Mouse (Mus musculus) layer of hippocampus, adult 9-11 months (tissue): ENCODE results near the gene Tbc1d14.

Experiments used
- DNase-seq: peaks from one replicate; pipeline ENCODE4 v3.0.0; 2022

Tbc1d14 gene

DNA sequence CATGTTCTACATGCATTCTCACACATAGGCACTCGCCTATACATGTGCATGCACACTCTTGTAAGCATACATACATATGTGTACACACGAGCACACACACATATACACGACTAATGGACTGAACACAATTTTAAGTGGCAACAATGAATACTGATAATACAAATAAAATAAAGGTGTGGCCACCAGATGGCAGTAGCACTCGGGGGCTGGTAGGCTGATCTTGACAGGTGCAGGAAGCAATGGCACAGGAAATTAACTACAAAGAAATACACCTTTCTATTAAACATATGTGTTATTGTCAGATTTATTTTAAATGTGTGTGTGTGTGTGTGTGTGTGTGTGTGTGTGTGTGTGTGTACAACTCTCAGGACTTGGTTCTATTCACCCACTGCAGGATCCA, 134.2 kb downstream of the Tbc1d14 start:
- no peak for DNase-seq

DNA sequence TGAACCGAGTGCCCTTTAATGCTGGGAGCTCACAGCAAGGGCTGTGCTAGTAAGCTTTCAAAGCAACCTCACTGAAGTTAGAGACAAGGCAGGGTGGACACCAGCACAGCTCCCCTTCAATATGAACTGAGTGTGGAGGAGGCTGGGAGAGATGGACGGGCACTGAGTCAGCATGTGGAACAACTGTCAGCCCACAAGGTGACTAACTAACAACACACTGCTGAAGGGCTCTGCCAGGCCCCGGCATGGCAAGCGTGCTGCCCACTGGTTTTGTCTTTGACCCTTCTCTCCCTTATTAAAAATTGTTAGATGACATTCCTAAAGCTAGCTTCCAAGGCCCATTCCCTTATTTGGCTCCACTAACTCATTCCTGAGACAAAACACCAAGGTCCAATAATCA, 135.4 kb downstream of the Tbc1d14 start:
- no peak for DNase-seq

DNA sequence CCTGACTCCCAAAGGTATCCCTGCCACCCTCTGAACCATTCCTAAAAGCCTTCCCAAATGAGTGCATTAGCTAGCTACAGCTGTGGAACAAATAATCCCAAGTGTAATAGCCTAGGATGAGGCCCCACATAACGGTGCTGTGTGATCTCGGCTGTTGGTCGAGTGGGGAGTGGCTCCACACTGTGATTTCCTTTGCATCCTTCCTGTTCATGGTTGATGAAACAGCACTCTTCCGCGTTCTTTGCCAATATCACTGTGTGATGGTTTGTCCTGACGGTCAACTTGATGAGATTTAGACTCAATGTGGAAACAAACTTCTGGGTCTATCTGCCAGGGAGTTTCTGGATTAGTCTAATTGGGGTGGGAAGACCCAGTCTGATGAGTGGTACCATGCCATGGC, 140.3 kb downstream of the Tbc1d14 start:
- DNase-seq = no peak

DNA sequence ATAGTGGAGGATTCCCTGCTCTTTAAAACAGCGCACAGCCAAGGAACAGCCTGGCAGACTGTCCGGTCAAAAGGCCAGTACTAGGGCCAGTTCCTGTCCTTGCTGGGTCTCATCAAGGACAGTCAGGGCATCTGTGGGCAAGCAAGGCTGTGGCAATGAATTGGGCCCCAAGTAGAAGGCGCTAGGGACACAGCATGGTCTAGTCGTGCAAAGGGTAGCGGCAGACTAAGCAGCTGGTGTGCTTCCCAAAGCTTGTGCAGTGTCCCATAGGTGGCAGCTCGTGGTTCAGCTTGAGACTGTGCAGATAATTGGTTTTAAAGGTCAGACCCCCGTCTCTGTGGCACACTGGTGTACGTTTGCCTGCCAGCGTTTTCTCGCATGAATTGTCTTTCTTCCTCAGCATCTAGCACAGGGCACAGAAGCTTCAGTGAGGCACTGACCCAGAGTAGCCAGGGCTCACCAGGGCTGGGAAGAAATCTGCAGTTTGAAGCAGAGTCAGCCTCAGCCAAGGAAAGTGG, 141.1 kb downstream of the Tbc1d14 start:
- no peak for DNase-seq

DNA sequence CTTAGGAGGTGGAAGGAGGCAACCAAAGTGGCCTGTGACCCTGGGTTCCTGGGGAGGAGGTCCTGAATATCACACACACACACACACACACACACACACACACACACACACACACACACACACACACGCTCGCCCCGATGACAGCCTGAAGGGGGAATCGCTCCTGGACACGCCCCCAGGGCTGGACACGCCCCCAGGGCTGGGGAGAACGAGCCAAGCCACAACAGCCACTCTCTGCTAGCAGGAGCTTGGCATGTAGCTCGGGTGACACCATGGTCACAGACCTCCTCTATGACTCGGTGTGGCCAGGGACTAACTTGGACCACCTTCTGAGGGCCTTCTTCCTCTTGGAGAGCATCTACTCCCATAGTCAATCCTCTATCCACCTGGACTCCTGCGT, 142.0 kb downstream of the Tbc1d14 start:
- no peak for DNase-seq

DNA sequence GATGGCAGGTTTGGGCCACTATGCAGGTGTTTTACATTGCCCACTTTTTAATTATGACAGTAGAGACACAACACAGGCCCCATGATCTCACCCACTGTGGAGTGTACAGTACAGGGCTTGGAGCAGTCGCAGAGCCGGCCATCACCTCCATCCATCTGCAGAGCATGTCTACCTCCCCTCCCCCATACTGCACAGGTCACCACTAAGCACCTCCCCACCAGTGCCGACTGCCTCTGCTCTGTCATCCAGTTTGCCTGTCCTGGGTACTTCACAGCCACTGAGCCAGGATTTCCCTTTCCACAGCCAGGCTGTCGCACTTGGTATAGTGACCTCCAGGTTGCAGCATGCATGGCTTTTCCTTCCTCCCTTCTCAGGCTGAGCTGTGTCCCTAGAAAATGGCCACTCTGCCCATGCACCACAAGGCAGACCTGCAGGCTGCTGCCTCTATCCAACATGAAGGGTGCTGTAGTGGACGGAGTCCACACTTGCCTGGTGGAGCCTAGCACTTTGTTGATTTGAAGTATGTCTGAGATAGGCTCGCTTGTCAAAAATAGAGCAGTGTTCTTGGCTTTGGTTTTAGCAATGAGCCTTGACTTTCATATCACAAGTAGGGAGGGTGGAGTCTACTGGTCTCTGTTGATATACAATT, 143.2 kb downstream of the Tbc1d14 start:
- no peak for DNase-seq

DNA sequence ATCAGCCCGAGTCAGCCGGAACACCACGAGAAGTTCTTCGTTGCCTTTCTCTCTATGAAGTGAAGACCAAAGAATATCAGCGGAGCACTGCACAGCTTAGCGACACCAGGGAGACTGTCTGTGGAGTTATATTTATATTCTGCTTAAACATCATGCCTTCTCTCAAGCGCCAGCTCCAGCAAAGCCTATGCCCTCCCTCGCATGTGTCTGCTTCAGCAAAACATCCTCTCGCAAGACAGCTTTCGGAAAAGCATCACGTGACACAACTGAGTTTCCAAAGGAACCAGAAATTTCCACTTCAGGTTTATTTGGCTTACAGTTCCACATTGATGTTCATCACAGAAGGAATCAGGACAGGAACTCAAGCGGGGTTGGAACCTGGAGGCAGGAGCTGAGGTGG, 145.2 kb downstream of the Tbc1d14 start:
- no peak for DNase-seq

DNA sequence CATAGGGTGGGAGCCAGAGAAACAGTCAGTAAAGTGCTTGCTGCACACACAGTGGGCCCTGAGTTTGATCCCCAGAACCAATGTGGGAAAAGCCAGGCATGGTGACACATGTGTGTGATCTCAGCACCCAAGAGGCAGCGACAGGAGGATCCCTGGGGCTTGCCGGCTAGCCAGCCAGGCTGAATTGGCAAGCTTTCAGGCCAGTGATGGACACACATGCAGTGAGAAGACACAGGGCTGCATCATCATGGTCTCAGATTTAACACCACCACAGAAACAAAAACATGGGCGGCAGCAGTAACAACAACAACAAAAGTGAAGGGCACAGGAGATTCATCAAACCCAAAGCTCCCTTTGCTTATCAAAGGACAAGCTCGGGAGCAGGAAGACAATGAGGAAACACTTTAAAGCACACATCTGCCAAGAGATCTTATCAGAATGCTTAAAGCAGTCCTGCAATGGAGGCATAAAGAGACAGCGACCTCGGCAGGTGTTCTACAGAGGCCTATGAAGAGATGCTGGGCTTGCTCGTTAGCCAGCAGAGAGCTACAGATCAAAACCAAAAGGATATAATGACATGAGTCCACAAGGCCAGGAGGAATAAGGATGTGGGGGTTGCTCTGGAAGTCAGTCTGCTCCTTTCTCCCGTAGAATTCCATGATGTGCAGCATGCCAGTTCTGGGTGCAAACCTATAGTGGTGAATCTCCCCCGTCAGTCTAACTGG, 146.7 kb downstream of the Tbc1d14 start:
- no peak for DNase-seq

DNA sequence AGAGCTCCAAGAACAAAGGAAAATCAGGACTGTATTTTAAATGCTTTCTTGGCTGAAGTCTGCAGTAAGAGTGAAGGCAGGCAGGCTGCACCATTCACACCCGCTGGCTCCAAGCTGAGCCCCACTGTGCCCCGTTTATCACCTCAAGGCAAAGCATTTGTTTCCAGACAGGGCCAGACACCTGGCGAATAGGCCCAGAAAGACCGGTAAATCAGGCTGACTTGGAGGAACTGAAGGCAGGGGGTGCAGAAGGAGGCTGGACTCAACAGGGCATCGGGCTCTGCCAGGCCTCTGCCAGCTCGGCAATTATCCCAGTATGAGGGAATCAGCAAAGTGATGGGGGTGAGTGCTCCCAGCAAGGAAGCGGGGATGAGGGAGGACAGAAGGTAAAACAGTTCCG, 148.0 kb downstream of the Tbc1d14 start:
- DNase-seq = no peak

DNA sequence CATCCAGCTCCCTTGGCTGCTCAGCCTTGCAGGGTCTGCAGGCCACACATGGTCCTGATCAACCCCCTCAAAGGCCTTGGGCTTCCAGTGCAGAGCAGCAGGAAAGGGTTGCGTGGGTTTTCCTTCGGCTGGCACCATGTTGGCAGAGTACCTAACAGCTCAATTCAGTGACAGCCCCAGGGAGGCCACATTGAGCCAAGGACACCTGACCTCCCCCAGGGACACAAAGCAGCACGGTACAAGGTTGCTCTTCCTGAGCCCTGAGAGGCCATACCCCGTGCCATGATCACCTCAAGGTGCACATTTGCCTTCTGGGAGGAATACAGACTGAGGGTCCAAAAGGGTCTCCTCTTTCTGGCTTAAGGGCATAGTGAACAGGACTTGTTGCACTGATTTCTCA, 148.5 kb downstream of the Tbc1d14 start:
- no peak for DNase-seq

DNA sequence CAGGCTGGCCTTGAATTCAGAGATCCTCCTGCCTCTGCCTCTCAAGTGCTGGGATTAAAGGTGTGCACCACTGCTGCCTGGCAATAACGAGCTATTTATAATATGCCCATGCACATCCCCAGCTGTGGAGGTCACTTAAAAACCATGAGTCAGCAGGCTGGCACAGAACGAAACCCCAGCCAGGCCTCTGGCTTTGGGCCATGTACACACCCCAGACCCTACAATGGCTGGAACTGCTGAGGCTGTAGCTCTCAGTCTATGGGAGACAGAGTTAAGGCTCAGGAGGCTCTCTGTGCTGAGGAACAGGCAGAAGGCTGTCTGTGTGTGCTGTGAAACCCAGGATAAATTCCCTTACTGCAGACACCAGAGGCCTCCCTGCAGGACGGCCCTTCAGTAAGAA, 152.3 kb downstream of the Tbc1d14 start:
- no peak for DNase-seq
